Mouse (Mus musculus): ENCODE data around the gene Meis2. TPM values are rescaled to one million over a fixed set of nuclear protein-coding genes. Genes with fewer than 3 reads are reported as not detected.

Meis2 gene
- polyA plus RNA-seq, 1 experiment from 2014 or later: 41.5 TPM

DNA sequence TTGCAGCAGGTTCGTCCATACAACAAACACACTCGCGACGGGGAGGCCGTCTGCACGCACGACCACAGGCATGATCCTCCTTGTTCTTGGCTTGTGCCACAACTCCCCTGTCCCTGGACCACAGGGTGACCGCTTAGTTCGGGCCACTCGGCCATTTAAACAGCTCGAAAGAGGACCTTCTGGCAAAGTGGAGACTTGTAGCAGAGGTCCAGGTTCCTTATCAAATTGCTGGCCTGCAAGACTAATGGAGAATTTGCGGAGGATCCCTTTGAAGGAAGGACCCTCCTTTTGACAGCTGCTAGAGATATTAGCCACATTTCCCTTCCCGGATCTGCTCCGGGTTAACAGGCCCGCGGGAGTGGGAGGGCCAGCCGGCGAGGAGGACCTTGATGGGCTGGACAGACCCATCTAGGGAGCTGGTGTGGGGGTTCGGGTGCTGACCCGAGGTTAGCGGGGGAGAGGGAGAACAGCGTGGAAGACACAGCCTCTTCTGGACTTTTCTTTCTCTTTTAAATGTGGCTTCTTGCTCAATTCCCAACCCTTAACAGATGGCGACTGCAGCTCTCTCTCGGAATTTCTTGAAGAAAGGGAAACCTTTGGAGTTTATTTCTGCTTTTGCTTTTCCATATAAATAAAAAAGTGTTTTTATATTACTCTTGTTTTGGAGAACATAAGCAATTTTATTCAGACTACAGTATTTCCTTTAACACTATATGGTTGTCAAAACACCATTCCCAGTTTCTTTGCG, 204.9 kb downstream of the Meis2 start:
- Histone ChIP-seq H3K27me3 (replicated peaks) (peaks cover 5% of the 10 kb centered on the region; the same call in 1 of the 2 replicates), H3K9me3 (no peaks in the 10 kb centered on the region), H3K4me2 (replicated peaks) (peak overlapping the region; percentile 50), H3K27ac (peak overlapping the region; percentile 45; the same call in 1 of the 2 replicates), H3K9ac (peak overlapping the region; percentile 9; the same call in 1 of the 2 replicates), H3K4me3 (replicated peaks) (peak overlapping the region; percentile 8), H3K4me1 (replicated peaks) (peaks cover 17% of the 10 kb centered on the region), H3K36me3 (no peaks in the 10 kb centered on the region)
- 6% methylated on average over 25 of the region's 25 CpGs for WGBS
- ATAC-seq: peak; percentile 41; the same call in 1 of the 2 replicates

- Histone ChIP-seq H3K4me3 (replicated peaks) (peak overlapping the region; percentile 8; the same call in 1 of the 2 replicates), H3K27ac (no peak overlapping the region), H3K27me3 (replicated peaks) (peaks cover 5% of the 10 kb centered on the region), H3K4me2 (replicated peaks) (peak overlapping the region; percentile 50), H3K4me1 (replicated peaks) (peaks cover 18% of the 10 kb centered on the region), H3K9me3 (no peaks in the 10 kb centered on the region), H3K36me3 (no peaks in the 10 kb centered on the region), H3K9ac (peak overlapping the region; percentile 9; the same call in 1 of the 2 replicates)
- WGBS: 4% methylated on average over 15 of the region's 15 CpGs
- ATAC-seq: peak; percentile 49; the same call in 1 of the 2 replicates
Measured at GRCm38 (mm10) chr2:115860141-115860480, 205.5 kb downstream of the Meis2 start.

DNA sequence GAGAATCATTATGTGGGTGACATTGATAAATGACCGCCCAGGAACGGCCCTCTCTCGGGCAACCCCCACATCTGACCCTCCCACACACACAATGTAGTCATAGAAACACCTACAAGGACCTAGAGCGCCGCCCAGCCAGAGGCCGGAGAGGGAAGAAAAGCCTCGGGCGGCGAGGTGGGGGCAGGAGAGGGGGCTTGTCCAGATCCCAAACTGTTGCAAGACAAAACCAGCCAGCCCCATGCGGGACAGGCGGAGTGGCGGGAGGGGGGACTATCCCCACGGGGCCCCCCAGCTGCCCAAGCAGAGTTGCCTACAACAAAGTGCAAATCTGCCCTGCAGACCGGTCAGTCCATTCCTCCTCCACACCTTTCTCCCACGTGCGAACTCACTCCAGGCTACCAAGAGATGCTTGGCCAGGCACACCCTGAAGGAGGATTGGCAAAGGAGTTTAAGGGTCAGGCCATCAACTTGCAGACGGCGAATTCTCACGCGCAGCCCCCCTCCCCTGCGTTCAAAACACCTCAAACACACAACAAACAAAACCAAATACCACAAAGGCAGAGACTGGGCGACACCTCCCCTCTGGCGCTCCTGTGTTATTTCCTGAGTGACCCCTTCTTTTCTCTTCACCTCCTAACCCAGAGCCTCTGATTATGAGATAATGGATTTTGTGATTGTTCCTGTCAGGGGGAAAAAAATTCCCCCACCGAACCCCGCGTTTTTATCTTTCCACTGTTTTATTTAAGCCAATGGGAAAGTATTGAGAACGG, 206.1 kb downstream of the Meis2 start:
- Histone ChIP-seq H3K9ac (no peak overlapping the region), H3K4me1 (replicated peaks) (peaks cover 23% of the 10 kb centered on the region), H3K36me3 (no peaks in the 10 kb centered on the region), H3K27ac (0 out of 2 replicates have a peak overlapping the region, but pooled peaks have one; percentile 23), H3K4me3 (replicated peaks) (peak overlapping the region; percentile 19; the same call in 1 of the 2 replicates), H3K27me3 (replicated peaks) (peaks cover 10% of the 10 kb centered on the region), H3K9me3 (no peaks in the 10 kb centered on the region), H3K4me2 (replicated peaks) (peak overlapping the region; percentile 50)
- 10% methylated on average over 27 of the region's 27 CpGs for WGBS
- peak; percentile 39 for ATAC-seq

- H3K4me3 ChIP-seq (replicated peaks): no peak overlapping the region
- ATAC-seq: no peak
- peaks cover 25% of the 10 kb centered on the region for H3K4me1 ChIP-seq (replicated peaks)
- no peak overlapping the region for H3K9ac ChIP-seq
- H3K27ac ChIP-seq: no peak overlapping the region
- no peaks in the 10 kb centered on the region for H3K9me3 ChIP-seq
- H3K4me2 ChIP-seq (replicated peaks): peak overlapping the region; percentile 50
- no peaks in the 10 kb centered on the region for H3K36me3 ChIP-seq
- peaks cover 13% of the 10 kb centered on the region for H3K27me3 ChIP-seq (replicated peaks)
- 30% methylated on average over 10 of the region's 10 CpGs for WGBS
Measured at GRCm38 (mm10) chr2:115858927-115859326, 206.7 kb downstream of the Meis2 start.

DNA sequence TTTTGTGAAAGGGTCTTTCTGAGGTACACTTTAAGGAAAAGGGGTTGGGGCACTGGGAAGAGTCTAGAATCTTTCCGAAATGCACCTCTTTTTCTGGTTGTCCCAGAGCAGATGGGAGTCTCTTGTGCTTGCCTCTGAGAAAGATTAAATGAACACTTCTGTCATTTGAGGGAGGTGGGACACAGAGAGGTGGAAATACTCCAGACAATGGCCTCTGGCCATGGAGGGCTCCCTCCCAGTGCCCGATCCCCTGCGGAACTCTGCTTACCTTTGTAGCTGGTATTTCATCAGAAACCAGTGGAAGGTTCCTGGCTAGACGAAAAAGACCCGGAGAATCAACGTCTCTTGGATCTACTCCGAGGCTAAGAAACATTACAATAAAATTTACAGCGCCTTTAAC, 207.4 kb downstream of the Meis2 start:
- Histone ChIP-seq H3K36me3 (no peaks in the 10 kb centered on the region), H3K27me3 (replicated peaks) (peaks cover 13% of the 10 kb centered on the region), H3K9ac (no peak overlapping the region), H3K27ac (no peak overlapping the region), H3K9me3 (no peaks in the 10 kb centered on the region), H3K4me2 (replicated peaks) (no peak overlapping the region), H3K4me3 (replicated peaks) (no peak overlapping the region), H3K4me1 (replicated peaks) (peaks cover 25% of the 10 kb centered on the region)
- no peak for ATAC-seq
- 33% methylated on average over 8 of the region's 8 CpGs for WGBS

DNA sequence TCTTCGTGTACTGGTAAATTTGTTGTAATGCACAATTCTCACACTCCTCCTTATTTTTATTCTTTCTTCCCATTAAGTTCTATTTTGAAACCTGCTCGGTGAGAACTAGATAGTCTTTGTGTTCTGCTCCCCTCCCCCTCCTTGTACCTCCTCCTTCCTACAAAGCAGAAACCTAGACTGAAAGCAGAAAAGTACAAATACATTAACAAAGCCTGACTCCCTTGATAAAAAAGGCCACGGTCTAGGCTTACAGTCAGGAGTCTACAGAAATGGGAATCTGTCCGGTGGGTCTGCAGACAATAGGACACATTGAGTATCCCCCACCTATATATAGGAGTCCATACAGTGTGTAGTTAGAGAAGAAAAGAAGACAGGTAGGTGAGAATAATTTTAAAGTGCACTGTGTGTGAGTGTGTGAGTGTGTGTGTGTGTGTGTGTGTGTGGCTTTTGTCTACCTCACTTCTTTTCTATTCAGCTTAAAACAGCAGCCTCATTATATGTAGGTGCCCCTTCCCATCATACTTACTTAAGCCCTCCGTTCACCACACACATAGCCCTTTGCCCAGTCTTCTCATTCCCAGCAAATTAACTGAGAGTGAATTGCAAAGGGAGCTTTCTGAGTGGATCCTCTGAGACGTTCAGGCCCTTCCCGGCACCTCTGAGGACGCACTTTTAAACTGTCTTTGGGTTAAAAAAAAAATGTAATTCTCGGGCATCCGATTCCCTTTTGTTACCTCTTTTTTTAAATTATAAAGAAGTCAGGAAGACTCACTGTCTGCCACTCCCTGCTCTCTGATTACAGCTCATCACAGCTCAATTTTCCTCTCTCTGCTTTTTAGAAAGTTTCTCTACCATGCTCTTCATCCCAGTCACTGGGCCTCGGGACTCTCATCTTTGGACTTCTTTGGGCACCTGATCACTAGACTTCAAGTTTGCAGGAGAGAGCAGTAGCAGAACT, 208.2 kb downstream of the Meis2 start:
- Histone ChIP-seq H3K36me3 (no peaks in the 10 kb centered on the region), H3K9ac (no peak overlapping the region), H3K4me3 (replicated peaks) (no peak overlapping the region), H3K4me2 (replicated peaks) (no peak overlapping the region), H3K4me1 (replicated peaks) (peaks cover 31% of the 10 kb centered on the region), H3K27me3 (replicated peaks) (peaks cover 18% of the 10 kb centered on the region), H3K27ac (no peak overlapping the region), H3K9me3 (no peaks in the 10 kb centered on the region)
- no peak for ATAC-seq
- 29% methylated on average over 11 of the region's 11 CpGs for WGBS

- H3K9me3 ChIP-seq: no peaks in the 10 kb centered on the region
- H3K9ac ChIP-seq: no peak overlapping the region
- H3K4me2 ChIP-seq (replicated peaks): peak overlapping the region; percentile 56
- peaks cover 32% of the 10 kb centered on the region for H3K4me1 ChIP-seq (replicated peaks)
- H3K27me3 ChIP-seq (replicated peaks): peaks cover 19% of the 10 kb centered on the region
- no peak overlapping the region for H3K27ac ChIP-seq
- H3K36me3 ChIP-seq: no peaks in the 10 kb centered on the region
- WGBS: 7% methylated on average over 13 of the region's 13 CpGs
- peak overlapping the region; percentile 24 for H3K4me3 ChIP-seq (replicated peaks)
- no peak for ATAC-seq
Measured at GRCm38 (mm10) chr2:115856401-115857073, 209.1 kb downstream of the Meis2 start.

GRCm38 (mm10) chr2:115855511-115856400, 209.9 kb downstream of the Meis2 start:
- Histone ChIP-seq H3K9ac (no peak overlapping the region), H3K4me1 (replicated peaks) (peaks cover 30% of the 10 kb centered on the region), H3K36me3 (no peaks in the 10 kb centered on the region), H3K4me3 (replicated peaks) (peak overlapping the region; percentile 24), H3K27me3 (replicated peaks) (peaks cover 19% of the 10 kb centered on the region), H3K9me3 (no peaks in the 10 kb centered on the region), H3K27ac (no peak overlapping the region), H3K4me2 (replicated peaks) (peak overlapping the region; percentile 56)
- ATAC-seq: peak; percentile 73
- WGBS: 1% methylated on average over 33 of the region's 33 CpGs

DNA sequence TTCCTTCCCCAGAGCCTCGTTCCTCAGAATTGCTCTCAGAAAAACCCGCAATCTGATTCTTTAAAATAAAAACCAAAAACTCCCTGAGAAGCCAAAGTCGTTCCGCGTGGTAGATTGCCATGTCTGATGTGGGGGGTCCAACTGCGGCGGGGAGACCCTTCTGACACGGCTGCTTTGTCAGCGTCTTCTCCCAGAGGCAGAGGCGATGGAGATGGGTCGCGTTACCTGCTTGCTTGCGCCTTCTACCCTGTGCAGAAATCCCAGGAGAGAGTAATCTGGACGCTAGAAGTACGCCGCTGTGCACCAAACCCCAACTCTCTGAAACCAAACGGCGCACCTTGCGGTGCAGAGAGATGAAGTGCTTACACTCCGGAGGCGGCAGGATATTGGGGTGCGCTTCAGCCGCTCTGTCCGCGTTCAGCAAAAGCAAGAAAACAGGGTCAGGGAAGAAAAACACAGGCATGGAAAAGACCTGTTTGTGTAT, 210.8 kb downstream of the Meis2 start:
- H3K27me3 ChIP-seq (replicated peaks): peaks cover 19% of the 10 kb centered on the region
- no peaks in the 10 kb centered on the region for H3K36me3 ChIP-seq
- H3K27ac ChIP-seq: no peak overlapping the region
- ATAC-seq: no peak
- no peak overlapping the region for H3K4me3 ChIP-seq (replicated peaks)
- no peaks in the 10 kb centered on the region for H3K9me3 ChIP-seq
- H3K4me1 ChIP-seq (replicated peaks): peaks cover 22% of the 10 kb centered on the region
- H3K4me2 ChIP-seq (replicated peaks): peak overlapping the region; percentile 56
- WGBS: 7% methylated on average over 25 of the region's 25 CpGs
- H3K9ac ChIP-seq: 0 out of 2 replicates have a peak overlapping the region, but pooled peaks have one; percentile 13

GRCm38 (mm10) chr2:115854007-115854827, 211.4 kb downstream of the Meis2 start:
- ATAC-seq: no peak
- Histone ChIP-seq H3K27me3 (replicated peaks) (peaks cover 15% of the 10 kb centered on the region), H3K4me1 (replicated peaks) (peaks cover 16% of the 10 kb centered on the region), H3K9me3 (no peaks in the 10 kb centered on the region), H3K9ac (no peak overlapping the region), H3K4me2 (replicated peaks) (peak overlapping the region; percentile 56), H3K27ac (no peak overlapping the region), H3K4me3 (replicated peaks) (no peak overlapping the region), H3K36me3 (no peaks in the 10 kb centered on the region)
- WGBS: 18% methylated on average over 14 of the region's 14 CpGs

Data from intestine, embryonic 15.5 days (tissue).